Mouse (Mus musculus) gastrocnemius, postnatal 10 days (tissue): ENCODE data around the gene Cpe. TPM values are rescaled to one million over a fixed set of nuclear protein-coding genes. Genes with fewer than 3 reads are reported as not detected.

ENCODE experiments used
- DNase-seq: peaks from one replicate; pipeline ENCODE4 v3.0.0; 2021; ENCODE audit warnings: mixed read lengths
- total RNA-seq, 2 experiments: library from RNA; stranded (reverse); gene quantifications; 2 replicates each; pipeline ENCODE4 v1.2.3; 2021

The Cpe gene
- total RNA-seq, 2 experiments from 2014 or later, result 117 to 150 TPM

DNA sequence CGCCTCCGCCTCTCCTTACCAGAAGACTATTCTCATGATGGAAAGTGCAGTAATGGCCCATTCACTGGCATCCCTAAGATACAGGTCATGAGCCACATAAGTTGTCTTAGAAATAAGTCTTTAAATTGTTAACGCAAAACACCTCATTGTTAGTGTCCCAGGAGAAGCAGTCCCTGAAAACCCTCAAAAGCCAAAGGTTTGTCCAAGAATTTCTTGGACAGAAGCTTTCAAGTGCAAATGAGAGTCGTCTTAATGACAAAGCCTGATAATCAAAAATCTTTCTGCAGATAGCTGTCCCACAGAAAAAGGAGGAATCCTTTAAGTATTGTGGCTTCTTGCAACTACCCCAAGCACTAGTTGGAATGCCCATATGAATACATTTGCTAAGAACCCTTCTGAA lies 60.7 kb downstream of the Cpe start:
- no peak for DNase-seq

DNA sequence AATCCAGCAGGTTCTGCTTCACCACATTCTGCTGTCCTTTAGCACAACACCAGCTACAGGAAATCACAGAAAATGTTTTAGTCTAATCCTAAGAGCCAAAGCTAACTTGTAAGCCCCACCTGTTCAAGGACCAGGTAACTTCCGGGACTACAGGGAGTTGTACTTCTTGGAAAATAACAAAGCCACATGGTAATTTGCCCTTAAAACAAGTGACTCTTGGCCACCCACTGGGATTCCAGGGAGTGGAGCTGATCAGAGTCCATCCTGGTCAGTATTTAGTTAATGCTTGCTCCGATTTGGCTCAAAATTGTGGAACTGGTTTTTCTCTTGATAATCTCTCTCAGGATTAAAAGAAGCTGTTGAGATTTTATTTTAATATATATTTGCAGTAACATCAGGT lies 61.1 kb downstream of the Cpe start:
- no peak for DNase-seq

DNA sequence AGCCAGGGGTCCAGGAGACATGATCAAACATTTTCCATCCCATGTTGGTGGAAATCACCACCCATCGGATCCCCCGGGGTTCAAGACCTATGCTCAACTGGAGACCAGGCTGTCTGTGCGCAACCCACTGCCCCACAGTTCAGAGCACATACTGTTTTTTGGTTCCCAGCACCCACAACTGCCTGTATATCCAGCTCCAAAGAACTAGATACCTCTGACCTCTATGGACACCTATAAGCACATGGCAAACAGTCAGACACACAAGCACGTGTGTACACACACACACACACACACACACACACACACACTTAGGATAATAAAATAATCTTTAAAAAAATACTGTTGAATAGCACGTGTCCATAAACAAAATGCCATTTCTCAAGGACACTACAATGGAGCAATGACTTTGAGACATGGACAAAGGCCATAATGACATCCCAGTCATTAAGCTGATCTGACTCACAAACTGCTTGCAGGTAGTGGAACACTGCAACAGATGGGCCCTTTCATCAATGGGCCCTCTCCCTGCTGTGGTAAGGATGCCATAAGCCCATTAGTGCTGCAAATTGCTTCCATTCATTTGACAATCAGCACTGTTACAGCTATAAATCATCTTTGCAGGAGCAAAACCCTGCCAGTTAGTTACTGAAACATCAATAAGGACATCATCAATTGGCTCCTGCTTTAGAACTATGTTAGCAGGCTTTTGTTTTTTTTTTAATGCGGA lies 63.7 kb downstream of the Cpe start:
- no peak for DNase-seq

DNA sequence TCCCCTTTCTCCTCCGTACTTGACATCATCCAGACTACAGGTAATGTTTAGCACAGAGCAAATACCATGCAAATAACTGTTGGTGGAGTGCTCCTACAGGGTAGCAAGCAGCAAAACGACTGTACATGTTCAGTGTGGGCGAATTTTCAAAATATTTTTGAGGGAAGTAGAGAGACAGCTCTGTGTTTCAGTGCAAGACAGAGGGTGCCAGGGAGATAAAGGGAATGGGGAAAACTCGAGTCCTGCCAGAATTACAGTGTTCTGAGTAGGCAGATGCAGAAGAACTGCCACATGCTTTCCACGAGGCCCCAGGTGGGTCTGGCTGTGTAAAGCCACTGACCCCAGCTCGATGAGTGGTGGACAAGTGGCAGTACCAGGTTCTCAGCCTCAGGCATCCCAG lies 64.8 kb downstream of the Cpe start:
- no peak for DNase-seq

DNA sequence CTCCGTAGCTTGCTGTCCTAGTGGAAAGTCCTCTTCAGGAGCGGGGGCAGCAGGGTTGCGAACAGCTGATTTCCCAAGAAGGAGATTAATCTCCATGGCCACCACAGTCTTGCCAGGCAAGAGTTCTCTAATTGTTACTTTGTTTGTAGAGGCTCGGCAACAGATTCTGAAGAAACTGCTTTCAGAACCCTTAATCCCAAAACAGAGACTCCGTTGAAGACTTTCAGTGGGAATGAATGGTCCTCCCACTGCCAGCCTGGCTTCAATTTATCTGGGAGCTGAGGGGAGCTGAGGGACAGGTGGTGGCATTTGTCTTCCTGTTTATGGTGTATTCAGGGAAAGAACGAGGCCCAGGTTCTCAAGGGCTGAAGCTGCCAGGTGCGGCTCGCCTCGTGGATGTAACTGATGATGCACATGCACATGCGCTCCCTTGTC lies 68.2 kb downstream of the Cpe start:
- no peak for DNase-seq

DNA sequence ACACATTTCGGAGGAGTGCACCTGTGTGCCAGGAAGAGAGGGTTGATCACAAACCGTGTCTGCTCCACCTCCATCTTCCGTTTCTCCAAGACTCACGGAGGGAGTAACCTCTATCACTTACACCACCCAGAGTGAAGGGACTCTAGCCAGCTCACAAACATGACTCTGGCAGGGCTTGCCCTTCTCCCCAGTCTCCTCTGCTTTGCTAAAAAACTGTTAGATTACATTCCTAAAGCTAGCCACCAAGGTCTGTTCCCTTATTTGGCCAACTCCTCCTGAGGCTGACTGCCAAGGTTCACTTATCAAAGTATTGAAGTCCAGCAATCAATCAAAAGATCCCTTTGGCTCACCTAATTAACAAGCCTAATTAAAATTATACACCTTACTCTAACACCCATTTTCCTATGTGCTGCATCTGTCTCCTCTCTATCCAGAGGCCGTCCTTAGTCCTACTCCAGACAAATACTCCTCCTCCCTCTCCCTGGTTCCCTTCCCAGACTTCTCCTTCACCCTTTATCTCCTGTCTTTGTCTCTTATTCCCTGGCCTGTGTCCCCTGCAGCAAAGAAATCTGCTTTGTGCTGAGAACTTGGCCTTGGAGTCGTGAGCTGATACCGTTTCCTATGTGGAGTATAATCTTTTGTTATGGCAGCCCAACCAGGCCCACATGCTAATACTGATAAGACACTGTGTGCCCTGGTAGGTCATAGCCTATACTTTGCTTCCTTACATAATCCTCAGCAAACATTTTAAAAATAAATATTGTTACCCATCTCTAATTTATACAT lies 72.3 kb downstream of the Cpe start:
- DNase-seq, result no peak

DNA sequence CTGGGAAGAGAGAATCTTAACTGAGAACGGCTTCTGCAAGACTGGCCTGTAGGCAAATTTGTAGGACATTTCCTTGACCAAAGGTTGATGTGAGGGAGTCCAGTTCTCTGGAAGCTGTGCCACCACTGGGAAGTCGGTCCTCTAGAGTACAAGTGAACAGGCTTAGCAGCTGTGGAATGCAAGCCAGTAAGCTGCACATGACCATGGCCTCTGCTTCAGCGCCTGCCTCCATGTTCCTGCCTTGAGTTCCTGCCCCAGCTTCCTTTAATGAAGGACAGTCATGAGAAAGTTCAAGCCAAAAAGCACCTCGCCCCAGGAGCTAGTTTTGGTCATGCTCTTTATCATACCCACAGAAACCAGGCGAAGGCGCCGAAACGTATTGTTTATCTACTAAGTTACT lies 73.2 kb downstream of the Cpe start:
- no peak for DNase-seq

DNA sequence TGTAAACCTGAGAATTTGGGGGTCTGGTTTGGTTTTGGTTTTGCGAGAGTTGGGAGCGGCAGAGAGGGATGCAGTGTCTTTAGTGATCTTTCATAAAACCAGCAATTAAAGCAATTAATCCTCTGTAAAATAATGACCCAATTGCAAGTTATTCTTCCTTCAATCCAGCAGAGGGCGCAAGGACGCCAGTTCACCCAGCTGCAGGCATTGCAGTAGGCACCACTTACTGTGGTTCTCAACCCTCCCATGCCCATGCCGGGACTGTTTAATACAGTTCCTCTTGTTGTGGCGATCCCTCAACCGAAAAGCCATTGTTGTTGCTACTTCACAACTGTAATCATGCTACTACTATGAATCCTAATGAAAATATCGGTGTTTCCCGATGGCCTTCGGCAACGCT lies 74.2 kb downstream of the Cpe start:
- DNase-seq, result peak; percentile 40

DNA sequence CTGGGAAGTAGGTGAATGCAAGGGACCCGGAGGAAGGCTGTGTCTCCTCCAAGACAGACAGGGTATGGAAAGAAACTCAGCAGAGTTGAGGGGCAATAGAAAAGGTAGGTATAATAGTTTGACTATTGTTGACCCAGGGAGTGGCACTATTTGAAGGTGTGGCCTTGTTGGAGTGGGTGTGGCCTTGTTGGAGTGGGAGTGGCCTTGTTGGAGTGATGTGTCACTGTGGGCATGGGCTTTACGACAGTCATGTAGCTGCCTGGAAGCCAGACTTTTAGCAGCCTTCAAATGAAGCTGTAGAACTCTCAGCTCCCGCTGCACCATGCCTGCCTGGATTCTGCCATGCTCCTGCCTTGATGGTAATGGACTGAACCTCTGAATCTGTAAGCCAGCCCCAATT lies 76.3 kb downstream of the Cpe start:
- no peak for DNase-seq

DNA sequence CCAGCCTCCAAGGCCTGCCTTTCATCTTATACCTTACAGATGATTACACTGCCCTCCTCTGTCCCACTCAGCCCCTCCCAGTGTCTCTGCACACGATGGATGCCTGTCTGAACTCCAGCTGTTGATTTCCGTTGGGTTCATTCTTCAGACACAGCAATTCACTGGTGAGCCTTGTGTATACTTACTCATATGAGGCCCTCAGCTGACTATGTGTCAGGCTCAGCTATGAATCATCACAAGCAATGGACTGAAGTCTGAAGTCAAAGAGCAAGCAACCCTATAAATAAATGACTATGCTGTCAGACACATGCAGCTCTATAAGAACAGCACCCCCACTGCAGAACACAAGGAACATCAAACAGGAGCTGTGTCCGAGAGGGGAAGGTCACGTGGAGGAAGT lies 77.4 kb downstream of the Cpe start:
- DNase-seq, result no peak

DNA sequence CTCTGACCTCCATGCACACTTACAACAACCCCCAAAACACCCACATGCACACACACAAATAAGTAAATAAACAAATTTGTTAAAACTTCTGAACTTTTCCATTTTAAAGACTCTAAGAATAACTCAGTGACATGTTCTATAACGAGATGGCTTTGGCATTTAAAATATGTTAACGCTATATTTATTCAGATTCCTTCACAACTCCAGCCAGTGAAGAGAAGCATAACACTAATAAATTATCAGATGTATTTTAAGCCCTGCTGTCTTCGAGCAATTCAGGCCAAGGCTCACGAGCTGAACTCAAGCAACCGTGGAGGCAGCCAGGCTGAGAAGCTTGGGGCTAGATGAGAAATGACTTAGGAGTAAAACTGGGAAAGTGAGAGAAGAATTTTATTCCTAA lies 79.2 kb downstream of the Cpe start:
- DNase-seq, result no peak

DNA sequence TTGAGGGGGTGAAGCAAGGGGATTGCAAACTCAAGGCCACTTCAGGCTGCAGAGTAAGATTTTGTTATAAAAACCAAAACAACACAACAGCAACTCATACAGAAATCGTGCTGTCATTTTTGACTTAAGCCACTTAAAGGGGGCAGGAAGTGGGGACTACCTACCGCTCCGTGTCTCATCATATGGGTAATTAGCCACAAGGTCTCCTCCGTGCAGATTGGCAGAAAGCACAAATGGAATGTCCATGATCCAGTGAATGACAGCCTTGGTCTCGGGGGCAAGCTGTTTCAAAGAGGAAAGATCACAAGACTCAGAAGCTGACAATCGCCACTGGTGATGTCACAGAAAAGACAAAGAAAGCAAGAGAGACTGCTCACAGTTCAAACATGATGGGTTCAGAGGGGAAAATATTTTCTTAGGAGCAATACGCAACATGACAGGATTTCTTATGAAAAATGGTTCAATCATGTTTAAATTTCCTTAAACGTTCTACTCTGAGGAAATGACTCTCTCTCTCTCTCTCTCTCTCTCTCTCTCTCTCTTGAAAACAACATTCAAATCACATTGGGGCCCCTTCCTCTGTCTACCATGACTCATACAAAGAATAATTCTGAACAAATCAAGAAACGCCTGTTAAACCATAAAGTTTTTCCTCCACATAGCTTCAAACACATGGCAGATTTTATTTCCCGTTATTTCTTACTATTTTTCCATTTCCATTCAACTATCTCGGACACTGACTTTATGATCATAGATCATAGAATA lies 81.5 kb downstream of the Cpe start:
- no peak for DNase-seq

DNA sequence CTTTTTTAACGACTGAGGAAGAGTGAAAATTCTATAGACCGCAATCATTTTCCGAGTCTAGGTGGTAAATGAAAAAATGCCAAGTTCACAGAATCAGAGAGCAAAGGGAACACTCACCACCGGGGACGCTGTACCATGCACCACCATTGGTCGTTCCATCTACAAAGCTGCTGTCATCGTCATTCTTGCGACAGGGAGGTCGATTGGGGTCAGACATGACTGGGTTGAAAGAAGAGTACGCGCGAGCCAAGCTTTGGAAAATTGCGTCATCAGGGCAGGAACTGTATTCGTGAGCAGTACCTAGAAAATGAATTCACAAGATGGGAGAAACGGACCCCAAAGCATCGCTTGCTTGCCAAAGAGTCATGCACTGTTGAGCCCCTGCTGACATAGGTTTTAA lies 83.9 kb downstream of the Cpe start:
- no peak for DNase-seq

DNA sequence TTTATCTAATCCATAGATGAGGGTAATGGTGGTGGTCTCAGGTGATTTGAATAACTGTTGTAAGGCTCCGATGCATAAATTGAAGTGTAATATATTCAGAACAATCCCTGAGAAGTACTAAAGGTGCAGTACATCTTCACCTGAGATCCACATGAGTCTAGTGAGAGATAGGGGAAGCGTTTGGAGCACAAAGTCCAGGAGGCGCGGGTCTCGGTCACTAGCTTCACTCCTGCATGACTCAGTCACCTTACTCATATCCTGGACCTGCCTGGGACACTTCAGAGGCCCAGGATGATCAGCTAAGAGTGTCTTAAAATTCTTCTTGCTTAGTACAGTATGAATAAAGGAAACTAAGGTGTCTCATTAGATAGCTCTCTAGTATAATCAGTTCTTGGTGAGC lies 86.8 kb downstream of the Cpe start:
- DNase-seq, result no peak

DNA sequence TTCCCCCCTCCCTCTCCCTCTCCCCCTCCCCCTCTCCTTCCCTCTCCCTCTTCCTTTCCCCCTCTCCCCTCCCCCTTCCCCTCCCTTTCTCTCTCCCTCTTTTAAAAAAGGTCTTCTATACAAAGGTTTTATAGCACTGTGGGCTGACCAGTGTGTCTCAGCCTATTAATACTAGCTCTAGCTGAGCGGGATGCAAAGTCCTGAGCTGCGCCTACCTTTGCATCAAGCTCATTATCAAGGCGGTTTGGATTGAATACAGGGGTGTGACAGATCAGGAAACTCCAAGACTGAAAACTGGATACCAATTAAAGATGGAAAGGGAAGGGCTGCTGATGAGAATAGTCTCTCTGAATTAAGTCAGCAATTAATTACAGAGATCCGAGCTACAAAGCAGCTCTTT lies 94.6 kb downstream of the Cpe start:
- no peak for DNase-seq

DNA sequence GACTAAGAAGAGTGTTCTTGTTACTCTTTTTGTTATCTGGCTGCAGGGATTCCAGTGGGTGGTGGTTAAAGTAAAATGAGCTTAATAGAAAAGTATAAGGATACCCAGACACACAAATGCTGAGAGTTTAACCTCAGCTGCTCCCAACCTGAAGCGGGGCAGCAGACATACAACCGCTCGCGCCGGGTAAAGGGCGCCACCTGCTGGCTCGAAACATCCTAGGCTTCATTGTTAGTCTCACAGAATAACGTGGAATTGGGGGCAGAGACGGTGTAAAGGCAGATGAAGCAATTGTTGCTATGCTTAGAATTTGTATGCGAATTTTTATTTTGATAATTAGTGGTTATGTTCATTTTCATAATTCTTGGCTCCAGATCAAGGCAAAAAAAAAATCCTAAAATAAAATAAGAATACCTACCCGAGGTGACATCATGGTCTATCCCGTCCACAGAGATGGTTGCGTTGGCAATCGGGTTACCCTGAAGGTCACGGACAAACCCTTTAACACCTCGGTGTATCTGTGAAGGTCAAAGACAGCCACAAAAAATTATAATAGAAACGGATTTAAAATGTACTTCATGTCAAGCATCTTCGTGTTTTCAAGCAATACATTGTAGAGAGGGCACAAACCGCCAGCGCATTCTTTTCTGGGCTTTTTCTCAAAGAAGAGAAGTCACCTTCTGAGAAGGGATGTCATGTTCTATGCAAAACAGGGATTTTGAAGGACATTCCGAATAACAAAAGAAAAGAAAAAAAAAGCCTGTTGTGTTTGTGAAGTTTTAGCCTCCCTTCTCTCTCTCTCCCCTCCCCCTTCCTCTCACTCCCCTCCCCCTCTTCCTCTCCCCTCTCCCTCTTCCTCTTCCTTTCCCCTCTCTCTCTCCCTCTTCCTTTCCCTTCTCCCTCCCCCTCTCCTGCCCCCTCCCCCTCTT lies 95.5 kb downstream of the Cpe start:
- peak; percentile 86 for DNase-seq

DNA sequence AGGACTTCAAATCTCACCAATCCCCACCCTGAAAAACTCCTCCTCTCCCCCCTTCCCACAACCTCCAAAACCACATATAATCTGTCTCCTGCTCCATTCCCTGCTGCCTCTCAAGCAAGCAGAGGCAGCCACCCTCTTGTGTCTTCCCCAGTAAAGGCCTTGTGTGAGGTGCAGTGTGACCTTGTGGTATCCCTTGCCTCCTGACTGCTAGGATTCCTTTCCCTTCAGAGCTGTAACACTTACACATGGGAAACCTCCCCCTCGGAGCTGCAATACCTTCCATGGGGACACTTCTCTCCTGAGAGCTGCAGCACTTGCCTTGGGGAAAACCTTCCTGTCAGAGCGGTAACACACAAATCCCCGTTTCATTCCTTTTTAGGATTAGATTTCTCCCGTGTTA lies 96.5 kb downstream of the Cpe start:
- no peak for DNase-seq

DNA sequence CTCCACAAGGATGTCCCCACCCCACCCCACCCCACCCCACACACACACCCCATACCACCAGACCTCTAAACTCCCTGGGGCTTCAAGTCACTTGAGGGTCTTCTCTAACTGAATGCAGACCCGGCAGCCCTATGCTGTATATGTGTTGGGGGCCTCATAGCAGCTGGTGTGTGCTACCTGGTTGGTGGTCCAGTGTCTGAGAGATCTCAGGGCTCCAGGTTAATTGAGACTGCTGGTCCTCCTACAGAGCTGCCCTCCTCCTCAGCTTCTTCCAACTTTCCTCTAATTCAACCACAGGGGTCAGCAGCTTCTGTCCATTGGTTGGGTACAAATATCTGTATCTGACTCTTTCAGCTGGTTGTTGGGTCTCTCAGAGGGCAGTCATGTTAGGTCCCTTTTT lies 102.4 kb downstream of the Cpe start:
- no peak for DNase-seq

DNA sequence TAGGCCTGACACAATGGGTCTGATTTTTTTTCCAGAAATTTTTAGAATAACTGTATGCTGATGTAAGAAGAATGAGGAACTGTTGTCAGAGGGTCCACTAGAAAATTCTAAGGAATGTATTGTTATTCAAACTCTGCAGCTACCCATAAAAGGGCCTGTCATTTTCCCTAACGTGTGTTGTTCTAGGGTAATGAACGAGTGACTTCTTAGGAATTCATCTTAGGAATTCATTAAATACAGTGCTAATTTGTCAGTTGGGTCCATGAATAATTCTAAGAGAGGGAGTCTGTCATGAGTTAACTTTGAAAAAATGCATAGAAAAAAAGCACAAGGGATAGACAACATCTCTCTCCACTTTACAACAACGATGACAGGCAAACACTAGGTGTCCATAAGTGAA lies 110.0 kb downstream of the Cpe start:
- no peak for DNase-seq

DNA sequence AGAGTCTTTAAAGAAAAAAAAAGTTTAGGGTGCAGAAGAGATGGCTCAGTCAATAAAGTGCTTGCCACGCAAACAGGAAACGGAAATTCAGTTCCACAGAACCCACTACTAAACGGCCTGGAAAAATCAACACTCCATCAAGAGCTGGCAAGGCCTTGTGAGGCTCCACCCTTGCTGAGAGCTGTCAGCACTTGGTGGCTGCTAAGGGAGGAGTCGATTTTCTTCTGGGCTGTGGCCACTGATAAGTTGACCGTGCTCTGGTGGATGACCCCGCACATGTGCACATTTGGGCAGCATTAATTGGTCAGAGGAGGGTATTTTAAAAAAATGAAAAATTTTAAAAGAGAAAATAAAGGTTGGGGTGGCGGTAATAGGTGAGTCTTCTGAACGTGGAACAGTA lies 114.6 kb downstream of the Cpe start:
- no peak for DNase-seq

DNA sequence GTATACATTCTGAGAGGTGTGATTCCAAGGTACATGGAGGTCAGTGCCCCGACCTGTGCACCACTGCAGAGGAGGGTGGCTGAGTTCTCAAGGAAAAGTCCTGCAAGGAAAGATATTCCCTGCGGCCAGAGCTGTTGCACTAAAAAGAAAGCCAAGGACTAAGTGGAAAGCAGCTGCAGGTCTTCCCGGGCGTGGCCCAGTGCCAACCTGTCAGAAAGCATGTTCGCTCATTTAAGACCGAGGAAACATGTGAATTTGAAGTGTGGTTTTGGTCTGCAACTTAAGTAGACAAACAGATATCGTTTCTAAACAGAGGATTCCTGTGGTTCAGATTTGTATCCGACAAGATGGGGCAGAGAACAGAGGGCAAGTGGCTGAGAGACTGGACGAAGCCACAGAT lies 117.9 kb downstream of the Cpe start:
- peak; percentile 39 for DNase-seq
